Mouse (Mus musculus): ENCODE measurements around the gene Ing3. TPM values are rescaled to one million over a fixed set of nuclear protein-coding genes. Genes with fewer than 3 reads are reported as not detected.

Ing3 gene
- polyA plus RNA-seq (2015; fragmentation: Nextera tagmentation; extraction: Ambion mirVana): 19.8 and 21.2 TPM in 2 replicates

GRCm38 (mm10) chr6:21949226-21949731 lies at the start of gene Ing3:
TSS of gene Ing3 (plus strand) at chr6:21949571.
- under 1% methylated on average over 35 of the region's 35 CpGs for WGBS
- Histone ChIP-seq H3K4me1 (replicated peaks; ENCODE audit: control insufficient read depth, insufficient read depth) (peaks cover 3% of the 10 kb centered on the region; the same call in 1 of the 2 replicates), H3K27ac (replicated peaks) (peak within 1 kb of the TSS; percentile 98), H3K4me2 (replicated peaks; ENCODE audit: low read depth) (peak within 1 kb of the TSS; percentile 72), H3K36me3 (ENCODE audit: control insufficient read depth, insufficient read depth, low read length) (no peaks in the 10 kb centered on the region), H3K9ac (ENCODE audit: low read length) (peak within 1 kb of the TSS; percentile 79), H3K27me3 (ENCODE audit: control insufficient read depth, insufficient read depth, low read length) (no peaks in the 10 kb centered on the region), H3K9me3 (ENCODE audit: control insufficient read depth, low read length) (no peaks in the 10 kb centered on the region), H3K4me3 (ENCODE audit: low read depth, low read length) (peak within 1 kb of the TSS; percentile 68)
- ATAC-seq (ENCODE audit: low FRiP score, low TSS enrichment) (peak; percentile 98), DNase-seq (ENCODE audit: low spot score) (peak; percentile 97)
- no peak for TF ChIP-seq EP300 (optimal IDR thresholded peaks at IDR 0.05)
- TF ChIP-seq CTCF (IDR thresholded peaks at IDR 0.05; ENCODE audit: low read depth): no peak

GRCm38 (mm10) chr6:21909720-21910119 lies 39.7 kb upstream of the Ing3 start:
- Histone ChIP-seq H3K27ac (replicated peaks) (no peak overlapping the region), H3K9ac (ENCODE audit: low read length) (no peak overlapping the region), H3K4me3 (ENCODE audit: low read depth, low read length) (no peak overlapping the region), H3K27me3 (ENCODE audit: control insufficient read depth, insufficient read depth, low read length) (no peaks in the 10 kb centered on the region), H3K4me2 (replicated peaks; ENCODE audit: low read depth) (no peak overlapping the region), H3K9me3 (ENCODE audit: control insufficient read depth, low read length) (no peaks in the 10 kb centered on the region), H3K4me1 (replicated peaks; ENCODE audit: control insufficient read depth, insufficient read depth) (no peaks in the 10 kb centered on the region), H3K36me3 (ENCODE audit: control insufficient read depth, insufficient read depth, low read length) (no peaks in the 10 kb centered on the region)
- DNase-seq (ENCODE audit: low spot score) (no peak), ATAC-seq (ENCODE audit: low FRiP score, low TSS enrichment) (no peak)
- TF ChIP-seq EP300 (optimal IDR thresholded peaks at IDR 0.05) (no peak), CTCF (IDR thresholded peaks at IDR 0.05; ENCODE audit: low read depth) (no peak)

DNA sequence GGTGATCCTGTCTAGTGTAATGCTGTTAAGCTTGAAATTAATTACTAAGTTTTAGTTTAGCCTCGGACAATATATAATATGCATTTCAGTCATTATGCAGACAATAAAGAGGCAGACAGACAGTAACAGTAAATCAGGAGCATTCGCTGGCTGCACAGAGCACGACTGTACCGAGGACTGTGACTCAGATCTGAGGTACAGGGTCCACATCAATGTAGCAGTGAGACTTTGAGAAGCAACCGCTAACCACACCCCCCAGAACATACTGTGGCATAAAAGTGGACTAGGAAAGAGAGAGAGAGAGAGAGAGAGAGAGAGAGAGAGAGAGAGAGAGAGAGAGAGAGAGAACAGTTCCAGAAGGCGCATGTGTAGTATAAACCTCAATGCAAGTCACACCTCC lies 38.6 kb upstream of the Ing3 start:
- Histone ChIP-seq H3K4me3 (ENCODE audit: low read depth, low read length) (no peak overlapping the region), H3K36me3 (ENCODE audit: control insufficient read depth, insufficient read depth, low read length) (no peaks in the 10 kb centered on the region), H3K9me3 (ENCODE audit: control insufficient read depth, low read length) (no peaks in the 10 kb centered on the region), H3K4me2 (replicated peaks; ENCODE audit: low read depth) (no peak overlapping the region), H3K27ac (replicated peaks) (no peak overlapping the region), H3K4me1 (replicated peaks; ENCODE audit: control insufficient read depth, insufficient read depth) (no peaks in the 10 kb centered on the region), H3K9ac (ENCODE audit: low read length) (no peak overlapping the region), H3K27me3 (ENCODE audit: control insufficient read depth, insufficient read depth, low read length) (no peaks in the 10 kb centered on the region)
- DNase-seq (ENCODE audit: low spot score) (no peak), ATAC-seq (ENCODE audit: low FRiP score, low TSS enrichment) (no peak)
- TF ChIP-seq EP300 (optimal IDR thresholded peaks at IDR 0.05) (no peak), CTCF (IDR thresholded peaks at IDR 0.05; ENCODE audit: low read depth) (no peak)
- 76% methylated on average over 6 of the region's 6 CpGs for WGBS

DNA sequence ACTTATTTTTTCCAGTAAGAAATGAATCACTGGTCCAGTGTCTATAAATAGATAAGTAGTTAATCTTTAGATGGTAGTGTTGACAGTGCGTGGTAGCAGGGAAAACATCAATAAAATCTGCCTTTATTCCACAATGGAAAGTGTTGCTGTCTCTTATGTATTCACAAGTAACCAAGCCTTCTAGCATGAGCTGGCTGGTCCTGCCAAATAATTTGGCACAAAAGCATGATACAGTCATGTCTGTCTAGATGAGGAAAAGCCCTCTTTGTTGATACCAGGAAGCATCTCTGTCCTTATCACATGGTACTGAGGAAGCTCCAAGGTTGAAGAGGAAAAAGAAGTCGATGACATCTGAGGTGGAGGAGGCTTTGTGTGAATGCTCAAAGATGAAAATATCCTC lies 32.8 kb upstream of the Ing3 start:
- no peak for DNase-seq (ENCODE audit: low spot score)
- no peak for ATAC-seq (ENCODE audit: low FRiP score, low TSS enrichment)
- Histone ChIP-seq H3K4me1 (replicated peaks; ENCODE audit: control insufficient read depth, insufficient read depth) (no peaks in the 10 kb centered on the region), H3K4me3 (ENCODE audit: low read depth, low read length) (no peak overlapping the region), H3K36me3 (ENCODE audit: control insufficient read depth, insufficient read depth, low read length) (no peaks in the 10 kb centered on the region), H3K27ac (replicated peaks) (no peak overlapping the region), H3K4me2 (replicated peaks; ENCODE audit: low read depth) (no peak overlapping the region), H3K27me3 (ENCODE audit: control insufficient read depth, insufficient read depth, low read length) (no peaks in the 10 kb centered on the region), H3K9me3 (ENCODE audit: control insufficient read depth, low read length) (no peaks in the 10 kb centered on the region), H3K9ac (ENCODE audit: low read length) (no peak overlapping the region)
- no peak for TF ChIP-seq CTCF (IDR thresholded peaks at IDR 0.05; ENCODE audit: low read depth)
- TF ChIP-seq EP300 (optimal IDR thresholded peaks at IDR 0.05): no peak
- 81% methylated on average over 2 of the region's 2 CpGs for WGBS

DNA sequence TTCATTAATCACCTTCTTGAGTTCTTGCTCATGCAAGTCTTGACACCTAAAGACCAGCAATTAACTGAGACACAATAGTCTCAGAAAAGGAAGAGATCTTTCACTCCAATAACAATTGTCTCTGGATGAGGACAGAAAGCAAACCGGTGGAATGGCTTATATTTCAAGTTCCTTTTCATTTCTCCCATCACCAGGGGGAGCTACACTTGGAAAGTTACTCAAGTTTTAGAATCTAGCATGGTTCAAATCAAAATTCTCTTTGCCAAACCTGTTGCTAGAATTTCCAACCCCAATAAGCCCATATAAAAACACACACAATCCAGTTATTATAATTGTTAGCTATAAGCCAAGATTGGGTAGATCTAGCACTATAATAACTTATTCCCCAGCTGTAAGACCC lies 25.2 kb upstream of the Ing3 start:
- WGBS: 22% methylated on average over 1 of the region's 1 CpGs
- Histone ChIP-seq H3K9ac (ENCODE audit: low read length) (no peak overlapping the region), H3K4me1 (replicated peaks; ENCODE audit: control insufficient read depth, insufficient read depth) (no peaks in the 10 kb centered on the region), H3K36me3 (ENCODE audit: control insufficient read depth, insufficient read depth, low read length) (no peaks in the 10 kb centered on the region), H3K27ac (replicated peaks) (no peak overlapping the region), H3K4me3 (ENCODE audit: low read depth, low read length) (no peak overlapping the region), H3K27me3 (ENCODE audit: control insufficient read depth, insufficient read depth, low read length) (no peaks in the 10 kb centered on the region), H3K4me2 (replicated peaks; ENCODE audit: low read depth) (no peak overlapping the region), H3K9me3 (ENCODE audit: control insufficient read depth, low read length) (no peaks in the 10 kb centered on the region)
- DNase-seq (ENCODE audit: low spot score): no peak
- peak; percentile 53 for TF ChIP-seq CTCF (IDR thresholded peaks at IDR 0.05; ENCODE audit: low read depth)
- no peak for TF ChIP-seq EP300 (optimal IDR thresholded peaks at IDR 0.05)
- no peak for ATAC-seq (ENCODE audit: low FRiP score, low TSS enrichment)

GRCm38 (mm10) chr6:21937981-21938635 lies 11.3 kb upstream of the Ing3 start:
- H3K4me3 ChIP-seq (ENCODE audit: low read depth, low read length): no peak overlapping the region
- H3K9ac ChIP-seq (ENCODE audit: low read length): no peak overlapping the region
- TF ChIP-seq CTCF (IDR thresholded peaks at IDR 0.05; ENCODE audit: low read depth) (no peak), EP300 (optimal IDR thresholded peaks at IDR 0.05) (no peak)
- H3K4me2 ChIP-seq (replicated peaks; ENCODE audit: low read depth): no peak overlapping the region
- H3K4me1 ChIP-seq (replicated peaks; ENCODE audit: control insufficient read depth, insufficient read depth): no peaks in the 10 kb centered on the region
- no peak overlapping the region for H3K27ac ChIP-seq (replicated peaks)
- no peak for DNase-seq (ENCODE audit: low spot score)
- no peaks in the 10 kb centered on the region for H3K27me3 ChIP-seq (ENCODE audit: control insufficient read depth, insufficient read depth, low read length)
- no peaks in the 10 kb centered on the region for H3K9me3 ChIP-seq (ENCODE audit: control insufficient read depth, low read length)
- no peaks in the 10 kb centered on the region for H3K36me3 ChIP-seq (ENCODE audit: control insufficient read depth, insufficient read depth, low read length)
- WGBS: 67% methylated on average over 4 of the region's 4 CpGs
- ATAC-seq (ENCODE audit: low FRiP score, low TSS enrichment): no peak

Data from stomach, postnatal 0 days (tissue).